Mouse (Mus musculus) lung, embryonic 14.5 days (tissue): ENCODE measurements around the gene Nt5c2. TPM values are rescaled to one million over a fixed set of nuclear protein-coding genes. Genes with fewer than 3 reads are reported as not detected.
A peak's percentile ranks its signal among the peaks of the same experiment; 100 is the strongest.

Source experiments
- ATAC-seq: fragments of 200-750 bp; cut with Nextera tagmentation; 2 replicates; pipeline ENCODE4 v1.8.0; 2017; ENCODE audit warnings: mild to moderate bottlenecking, moderate TSS enrichment, moderate library complexity; ENCODE audit not compliant: insufficient read depth
- DNase-seq: peaks from one replicate; pipeline ENCODE4 v3.0.0-alpha.2; 2015
- H3K27ac ChIP-seq: fragments of 300-500 bp; sonication (generic); 2 replicates; pipeline ENCODE4 v1.5.1; 2014; ENCODE audit warnings: low read depth, mild to moderate bottlenecking, moderate library complexity
- H3K27me3 ChIP-seq: fragments of 300-500 bp; sonication (generic); 2 replicates; pipeline ENCODE4 v1.6.1; 2014; ENCODE audit warnings: low read length, control low read depth; ENCODE audit not compliant: insufficient read depth
- H3K36me3 ChIP-seq: fragments of 300-500 bp; sonication (generic); 2 replicates; pipeline ENCODE4 v1.6.1; 2014; ENCODE audit warnings: control low read depth; ENCODE audit not compliant: insufficient read depth
- H3K4me1 ChIP-seq: fragments of 300-500 bp; sonication (generic); 2 replicates; pipeline ENCODE4 v1.6.1; 2014; ENCODE audit warnings: antibody characterized with exemption, control low read depth; ENCODE audit not compliant: insufficient read depth
- H3K4me2 ChIP-seq: fragments of 300-500 bp; sonication (generic); 2 replicates; pipeline ENCODE4 v1.6.1; 2014; ENCODE audit warnings: mild to moderate bottlenecking
- H3K4me3 ChIP-seq: fragments of 300-500 bp; sonication (generic); 2 replicates; pipeline ENCODE4 v1.5.1; 2014; ENCODE audit warnings: low read depth, low read length
- H3K9ac ChIP-seq: fragments of 300-500 bp; sonication (generic); 2 replicates; pipeline ENCODE4 v1.6.1; 2014
- H3K9me3 ChIP-seq: fragments of 300-500 bp; sonication (generic); 2 replicates; pipeline ENCODE4 v1.6.1; 2016; ENCODE audit warnings: low read depth, low read length, control low read depth
- CTCF ChIP-seq: IDR thresholded peaks from 2 replicates; pipeline ENCODE4 v1.5.1; 2016; ENCODE audit warnings: antibody characterized with exemption, low read depth
- WGBS: fragments of 180-500 bp; shearing (Covaris S2); extraction: QIAGEN DNeasy Blood & Tissue Kit; methylation state at CpG from one replicate; pipeline ENCODE4 v1.1.7; 2014; 5-methylcytosine and 5-hydroxymethylcytosine counted together
- polyA plus RNA-seq: library from polyadenylated mRNA; unstranded; fragments of >200 nt; fragmentation: Nextera tagmentation; extraction: Ambion mirVana; gene quantifications from 2 replicates; pipeline ENCODE4 v1.2.1, GENCODE M21; 2014

Gene Nt5c2
- 69.5 and 81.2 TPM in 2 replicates for polyA plus RNA-seq

- Histone ChIP-seq H3K27ac (no peak within 1 kb of the TSS), H3K4me2 (peak within 1 kb of the TSS; percentile 79), H3K9me3 (no peaks in the 10 kb centered on the region), H3K4me1 (peaks cover 4% of the 10 kb centered on the region; the same call in 1 of the 2 replicates), H3K27me3 (peaks cover 49% of the 10 kb centered on the region), H3K9ac (no peak within 1 kb of the TSS), H3K4me3 (peak within 1 kb of the TSS; percentile 46), H3K36me3 (no peaks in the 10 kb centered on the region)
- WGBS = under 1% methylated on average over 121 of the region's 124 CpGs
- TF ChIP-seq CTCF = 0 out of 2 replicates have a peak, but pooled peaks have one; percentile 6
- ATAC-seq (peak; percentile 84), DNase-seq (peak; percentile 94)
Observed at GRCm38 (mm10) chr19:47014447-47015381, at the start of gene Nt5c2, which contains the start of gene Ina. TSS of gene Nt5c2 (minus strand) at chr19:47015153. TSS of gene Ina (plus strand) at chr19:47014698.

- no peaks in the 10 kb centered on the region for H3K9me3 ChIP-seq
- H3K4me1 ChIP-seq = no peaks in the 10 kb centered on the region
- no peak overlapping the region for H3K4me3 ChIP-seq
- DNase-seq (no peak), ATAC-seq (no peak)
- H3K36me3 ChIP-seq = no peaks in the 10 kb centered on the region
- TF ChIP-seq CTCF = no peak
- no peak overlapping the region for H3K9ac ChIP-seq
- 52% methylated on average over 1 of the region's 1 CpGs for WGBS
- H3K27ac ChIP-seq = no peak overlapping the region
- no peak overlapping the region for H3K4me2 ChIP-seq
- no peaks in the 10 kb centered on the region for H3K27me3 ChIP-seq
Observed at GRCm38 (mm10) chr19:47057684-47058083, 42.7 kb upstream of the Nt5c2 start.

- H3K4me2 ChIP-seq = no peak overlapping the region
- no peak overlapping the region for H3K4me3 ChIP-seq
- 81% methylated on average over 4 of the region's 4 CpGs for WGBS
- DNase-seq (no peak), ATAC-seq (no peak)
- H3K27me3 ChIP-seq = no peaks in the 10 kb centered on the region
- H3K9ac ChIP-seq = no peak overlapping the region
- H3K36me3 ChIP-seq = no peaks in the 10 kb centered on the region
- H3K9me3 ChIP-seq = no peaks in the 10 kb centered on the region
- TF ChIP-seq CTCF = no peak
- no peak overlapping the region for H3K27ac ChIP-seq
- H3K4me1 ChIP-seq = peaks cover 6% of the 10 kb centered on the region; the same call in 1 of the 2 replicates
Observed at GRCm38 (mm10) chr19:47053471-47053870, 38.5 kb upstream of the Nt5c2 start.

- WGBS = 74% methylated on average over 4 of the region's 4 CpGs
- Histone ChIP-seq H3K4me3 (no peak overlapping the region), H3K36me3 (0 out of 2 replicates have a peak, but pooled peaks cover 4% of the 10 kb centered on the region), H3K4me2 (no peak overlapping the region), H3K9me3 (no peaks in the 10 kb centered on the region), H3K27ac (no peak overlapping the region), H3K27me3 (no peaks in the 10 kb centered on the region), H3K9ac (no peak overlapping the region), H3K4me1 (peaks cover 6% of the 10 kb centered on the region; the same call in 1 of the 2 replicates)
- ATAC-seq (no peak), DNase-seq (no peak)
- TF ChIP-seq CTCF = no peak
Observed at GRCm38 (mm10) chr19:47052927-47053326, 38.0 kb upstream of the Nt5c2 start.

GRCm38 (mm10) chr19:47050271-47051032 lies 35.5 kb upstream of the Nt5c2 start, which contains the start of gene Pcgf6:
TSS of gene Pcgf6 (minus strand) at chr19:47050906.
- no peak for TF ChIP-seq CTCF
- WGBS = under 1% methylated on average over 75 of the region's 75 CpGs
- peak; percentile 88 for ATAC-seq

GRCm38 (mm10) chr19:47049840-47050239 lies 34.9 kb upstream of the Nt5c2 start:
- Histone ChIP-seq H3K27ac (no peak overlapping the region), H3K9me3 (no peaks in the 10 kb centered on the region), H3K4me1 (peaks cover 6% of the 10 kb centered on the region; the same call in 1 of the 2 replicates), H3K4me3 (peak overlapping the region; percentile 86), H3K27me3 (no peaks in the 10 kb centered on the region), H3K9ac (peak overlapping the region; percentile 82), H3K4me2 (peak overlapping the region; percentile 86), H3K36me3 (peaks cover 25% of the 10 kb centered on the region)
- 0 out of 2 replicates have a peak, but pooled peaks have one; percentile 32 for ATAC-seq
- no peak for DNase-seq
- 2% methylated on average over 7 of the region's 7 CpGs for WGBS
- TF ChIP-seq CTCF = no peak

More at GRCm38 (mm10) chr19:47050271-47051032, 35.5 kb upstream of the Nt5c2 start, which contains the start of gene Pcgf6:
- H3K4me3 ChIP-seq = peak within 1 kb of the TSS; percentile 86
- H3K27me3 ChIP-seq = no peaks in the 10 kb centered on the region
- peak within 1 kb of the TSS; percentile 82 for H3K9ac ChIP-seq
- peak; percentile 85 for DNase-seq
- no peaks in the 10 kb centered on the region for H3K9me3 ChIP-seq
- H3K36me3 ChIP-seq = peaks cover 24% of the 10 kb centered on the region
- peak within 1 kb of the TSS; percentile 86 for H3K4me2 ChIP-seq
- peak within 1 kb of the TSS; percentile 90 for H3K27ac ChIP-seq
- peaks cover 6% of the 10 kb centered on the region; the same call in 1 of the 2 replicates for H3K4me1 ChIP-seq
